Mouse (Mus musculus) neural tube, embryonic 14.5 days (tissue): Measurements from ENCODE around the gene Zfp467. TPM values are rescaled to one million over a fixed set of nuclear protein-coding genes. Genes with fewer than 3 reads are reported as not detected.

ENCODE experiments used
- ATAC-seq: fragments of 200-750 bp; cut with Nextera tagmentation; 2 replicates; pipeline ENCODE4 v1.8.0; 2017; ENCODE audit warnings: low read depth, mild to moderate bottlenecking, moderate TSS enrichment, moderate library complexity
- H3K27ac ChIP-seq: fragments of 300-500 bp; sonication (generic); 2 replicates; pipeline ENCODE4 v1.5.1; 2014; ENCODE audit warnings: low read depth, mild to moderate bottlenecking, control low read depth, low read length, moderate library complexity, mixed read lengths
- H3K27me3 ChIP-seq: fragments of 300-500 bp; sonication (generic); 2 replicates; pipeline ENCODE4 v1.6.1; 2014; ENCODE audit warnings: low read length; ENCODE audit not compliant: control insufficient read depth, insufficient read depth
- H3K36me3 ChIP-seq: fragments of 300-500 bp; sonication (generic); 2 replicates; pipeline ENCODE4 v1.6.1; 2014; ENCODE audit warnings: low read length, mixed read lengths; ENCODE audit not compliant: control insufficient read depth, insufficient read depth
- H3K4me1 ChIP-seq: fragments of 300-500 bp; sonication (generic); 2 replicates; pipeline ENCODE4 v1.6.1; 2014; ENCODE audit warnings: low read length; ENCODE audit not compliant: control insufficient read depth, insufficient read depth
- H3K4me2 ChIP-seq: fragments of 300-500 bp; sonication (generic); 2 replicates; pipeline ENCODE4 v1.6.1; 2014; ENCODE audit warnings: mild to moderate bottlenecking, low read depth, low read length, control low read depth
- H3K4me3 ChIP-seq: fragments of 300-500 bp; sonication (generic); 2 replicates; pipeline ENCODE4 v1.5.1; 2014; ENCODE audit warnings: low read depth, low read length, control low read depth, mixed read lengths
- H3K9ac ChIP-seq: fragments of 300-500 bp; sonication (generic); replicated peaks from 2 replicates; pipeline ENCODE4 v1.6.1; 2014; ENCODE audit warnings: low read depth, mild to moderate bottlenecking, control low read depth, low read length, mixed read lengths
- H3K9me3 ChIP-seq: fragments of 300-500 bp; sonication (generic); 2 replicates; pipeline ENCODE4 v1.6.1; 2016; ENCODE audit warnings: low read length; ENCODE audit not compliant: control insufficient read depth
- WGBS: fragments of 180-500 bp; shearing (Covaris S2); extraction: QIAGEN DNeasy Blood & Tissue Kit; methylation state at CpG from one replicate; pipeline ENCODE4 v1.1.7; 2014; 5-methylcytosine and 5-hydroxymethylcytosine counted together
- polyA plus RNA-seq: library from polyadenylated mRNA; unstranded; fragments of >200 nt; fragmentation: Nextera tagmentation; extraction: Ambion mirVana; gene quantifications from 2 replicates; pipeline ENCODE4 v1.2.1, GENCODE M21; 2014

Zfp467 gene
- 29.7 and 37.8 TPM in 2 replicates for polyA plus RNA-seq

DNA sequence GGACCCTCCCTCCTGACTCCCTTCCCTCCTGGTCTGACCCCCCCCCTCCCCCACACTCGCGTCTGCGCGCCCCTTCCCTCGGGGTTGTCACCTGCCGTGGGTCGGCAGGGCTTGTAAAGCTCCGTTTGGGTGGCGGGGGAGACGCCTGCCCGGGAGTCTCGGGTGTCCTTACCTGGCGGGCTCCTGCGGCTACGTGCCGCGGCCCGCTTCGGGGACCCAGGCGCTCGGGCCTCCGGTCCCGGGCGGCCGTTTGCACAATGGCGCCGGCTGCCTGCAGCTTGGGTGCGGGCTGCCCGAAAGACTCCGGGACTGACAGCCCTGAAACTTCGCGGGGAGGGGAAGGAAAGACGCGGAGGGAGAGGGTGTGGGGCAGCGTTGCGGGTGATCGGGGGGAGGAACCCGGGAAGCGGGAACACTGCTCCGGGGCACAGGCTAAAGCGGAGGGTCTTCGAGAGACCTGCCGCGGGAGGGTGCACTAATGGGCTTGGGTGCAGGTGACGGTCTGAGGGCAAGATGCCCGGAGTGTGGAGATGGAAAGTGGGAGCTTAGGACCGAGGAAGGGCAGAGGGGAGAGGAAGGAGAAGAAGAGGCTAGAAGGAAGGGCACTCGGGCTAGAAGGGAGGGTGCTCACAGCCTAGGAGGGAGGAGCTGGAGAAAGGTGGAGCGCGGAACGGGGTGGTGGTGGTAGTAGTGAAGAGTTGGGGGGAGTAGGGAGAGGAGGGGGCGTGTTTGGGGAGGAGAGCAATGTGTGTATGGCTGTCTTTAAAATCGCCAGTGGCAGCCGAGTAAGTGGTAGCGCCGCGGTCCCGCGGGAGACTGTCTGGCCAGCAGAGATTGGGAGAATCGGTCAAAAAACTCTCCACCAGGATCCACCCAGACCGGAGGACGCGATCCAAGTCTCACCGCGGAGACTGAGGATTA lies at the start of gene Zfp467:
TSS of gene Zfp467 (minus strand) at position 645 of the 921 bp plus-strand sequence.
- Histone ChIP-seq H3K27ac (peak within 1 kb of the TSS; percentile 81), H3K4me2 (peak within 1 kb of the TSS; percentile 80), H3K9me3 (no peaks in the 10 kb centered on the region), H3K27me3 (no peaks in the 10 kb centered on the region), H3K36me3 (no peaks in the 10 kb centered on the region), H3K4me1 (no peaks in the 10 kb centered on the region), H3K4me3 (peak within 1 kb of the TSS; percentile 70), H3K9ac (peak within 1 kb of the TSS; percentile 55)
- WGBS = under 1% methylated on average over 60 of the region's 65 CpGs
- ATAC-seq = peak; percentile 29

DNA sequence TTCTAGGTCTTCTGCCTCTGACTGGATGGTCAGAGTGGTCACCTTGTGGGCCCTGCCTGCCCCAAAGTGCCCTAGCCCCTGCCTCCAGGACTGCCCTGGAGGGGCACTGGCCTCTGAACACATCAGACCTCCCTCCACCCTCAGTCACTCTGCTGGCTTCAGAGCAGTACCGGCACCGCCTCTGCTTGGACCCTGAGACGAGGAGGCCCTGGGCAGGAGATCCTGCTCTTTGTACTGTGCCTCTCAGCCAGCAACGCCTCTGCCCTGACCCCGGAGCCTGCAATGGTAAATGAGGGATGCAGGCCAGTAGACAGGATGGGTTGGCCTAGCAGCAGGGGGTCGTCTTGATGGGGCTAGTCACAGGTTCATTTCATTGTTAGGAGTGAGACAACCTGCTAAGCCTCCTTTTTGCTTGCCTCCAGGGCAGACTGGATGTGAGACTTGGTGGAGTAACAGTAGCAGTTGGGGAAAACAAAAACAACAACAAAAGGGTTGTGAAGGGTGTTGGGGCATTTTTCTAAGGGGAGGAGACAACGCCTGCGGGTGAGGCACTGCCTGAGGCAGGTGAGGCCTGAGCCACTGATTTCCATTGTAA lies 47.6 kb upstream of the Zfp467 start:
- Histone ChIP-seq H3K27ac (no peak overlapping the region), H3K4me3 (no peak overlapping the region), H3K9ac (no peak overlapping the region), H3K36me3 (no peaks in the 10 kb centered on the region), H3K4me2 (no peak overlapping the region), H3K9me3 (no peaks in the 10 kb centered on the region), H3K4me1 (no peaks in the 10 kb centered on the region), H3K27me3 (no peaks in the 10 kb centered on the region)
- ATAC-seq = no peak
- WGBS = 7% methylated on average over 8 of the region's 8 CpGs

GRCm38 (mm10) chr6:48491361-48491760 lies 45.7 kb upstream of the Zfp467 start:
- no peaks in the 10 kb centered on the region for H3K4me1 ChIP-seq
- ATAC-seq = no peak
- H3K27ac ChIP-seq = no peak overlapping the region
- H3K4me3 ChIP-seq = no peak overlapping the region
- no peak overlapping the region for H3K9ac ChIP-seq
- H3K36me3 ChIP-seq = no peaks in the 10 kb centered on the region
- no peaks in the 10 kb centered on the region for H3K9me3 ChIP-seq
- 79% methylated on average over 9 of the region's 9 CpGs for WGBS
- H3K4me2 ChIP-seq = no peak overlapping the region
- H3K27me3 ChIP-seq = no peaks in the 10 kb centered on the region

DNA sequence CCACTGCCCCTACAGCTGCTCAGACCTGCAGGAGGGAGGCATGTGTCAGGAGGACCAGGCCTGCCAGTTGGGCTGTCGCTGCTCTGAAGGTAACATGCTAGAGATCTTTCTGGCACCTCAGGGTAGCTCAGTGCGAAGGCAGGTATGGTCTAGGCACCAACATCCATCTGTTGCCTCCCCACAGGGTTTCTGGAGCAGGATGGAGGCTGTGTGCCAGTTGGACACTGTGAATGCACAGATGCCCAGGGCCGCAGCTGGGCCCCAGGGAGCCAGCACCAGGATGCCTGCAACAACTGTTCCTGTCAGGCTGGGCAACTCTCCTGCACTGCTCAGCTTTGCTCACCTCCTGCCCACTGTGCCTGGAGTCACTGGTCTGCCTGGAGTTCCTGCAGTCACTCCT lies 44.1 kb upstream of the Zfp467 start:
- Histone ChIP-seq H3K36me3 (no peaks in the 10 kb centered on the region), H3K27me3 (no peaks in the 10 kb centered on the region), H3K9ac (no peak overlapping the region), H3K4me1 (no peaks in the 10 kb centered on the region), H3K4me2 (no peak overlapping the region), H3K9me3 (no peaks in the 10 kb centered on the region), H3K27ac (no peak overlapping the region), H3K4me3 (no peak overlapping the region)
- WGBS = 88% methylated on average over 3 of the region's 3 CpGs
- no peak for ATAC-seq

DNA sequence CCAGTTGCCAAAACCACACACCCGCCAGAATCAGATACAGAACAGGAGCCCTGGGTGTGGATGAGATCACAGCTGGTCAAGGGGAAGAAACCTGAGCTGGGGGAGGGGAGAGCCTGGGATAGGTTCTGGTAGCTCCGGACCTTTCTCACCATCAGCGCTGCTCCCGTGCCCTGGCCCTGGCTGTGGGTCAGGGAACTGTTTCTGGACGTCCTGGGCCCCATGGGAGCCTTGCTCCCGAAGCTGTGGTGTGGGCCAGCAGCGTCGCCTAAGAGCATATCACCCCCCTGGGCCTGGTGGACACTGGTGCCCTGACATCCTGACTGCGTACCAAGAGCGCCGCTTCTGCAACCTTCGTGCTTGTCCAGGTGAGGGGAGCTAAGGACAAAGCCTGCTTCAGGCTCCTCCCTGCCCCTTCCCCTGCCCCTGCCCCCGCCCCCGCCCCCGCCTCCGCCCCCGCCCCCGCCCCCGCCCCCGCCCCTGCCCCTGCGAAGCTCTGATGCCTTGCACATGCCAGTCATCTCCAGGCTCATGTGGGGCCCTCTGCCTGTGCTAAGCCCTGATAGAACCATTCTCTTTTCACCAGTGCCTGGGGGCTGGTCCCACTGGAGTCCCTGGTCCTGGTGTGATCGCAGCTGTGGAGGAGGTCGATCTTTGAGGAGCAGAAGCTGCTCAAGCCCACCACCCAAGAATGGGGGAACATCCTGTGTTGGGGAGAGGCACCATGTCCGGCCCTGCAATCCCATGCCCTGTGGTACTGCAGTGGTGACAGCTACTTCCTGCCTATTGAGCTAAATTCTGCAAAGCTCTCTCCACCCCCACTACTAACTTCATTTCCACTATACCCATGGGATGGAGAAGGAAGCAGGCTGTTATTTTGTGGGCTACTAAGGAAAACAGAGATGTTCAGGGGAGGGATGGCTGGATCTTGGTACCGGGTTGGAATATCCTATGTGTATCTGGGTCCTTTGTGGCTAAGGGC lies 42.4 kb upstream of the Zfp467 start:
- Histone ChIP-seq H3K27ac (no peak overlapping the region), H3K4me3 (no peak overlapping the region), H3K9me3 (no peaks in the 10 kb centered on the region), H3K36me3 (no peaks in the 10 kb centered on the region), H3K4me2 (peak overlapping the region; percentile 32; the same call in 1 of the 2 replicates), H3K4me1 (no peaks in the 10 kb centered on the region), H3K27me3 (no peaks in the 10 kb centered on the region), H3K9ac (0 out of 2 replicates have a peak overlapping the region, but pooled peaks have one; percentile 25)
- ATAC-seq = peak; percentile 40; the same call in 1 of the 2 replicates
- 19% methylated on average over 16 of the region's 25 CpGs for WGBS

GRCm38 (mm10) chr6:48482501-48482900 lies 36.9 kb upstream of the Zfp467 start:
- 65% methylated on average over 5 of the region's 5 CpGs for WGBS
- no peak for ATAC-seq
- Histone ChIP-seq H3K4me3 (no peak overlapping the region), H3K36me3 (no peaks in the 10 kb centered on the region), H3K9ac (no peak overlapping the region), H3K27ac (no peak overlapping the region), H3K27me3 (no peaks in the 10 kb centered on the region), H3K9me3 (no peaks in the 10 kb centered on the region), H3K4me1 (no peaks in the 10 kb centered on the region), H3K4me2 (no peak overlapping the region)

- 90% methylated on average over 4 of the region's 4 CpGs for WGBS
Measured at GRCm38 (mm10) chr6:48478446-48478845, 32.8 kb upstream of the Zfp467 start.

GRCm38 (mm10) chr6:48470739-48471138 lies 25.1 kb upstream of the Zfp467 start:
- Histone ChIP-seq H3K4me2 (no peak overlapping the region), H3K27me3 (no peaks in the 10 kb centered on the region), H3K4me3 (no peak overlapping the region), H3K36me3 (no peaks in the 10 kb centered on the region), H3K27ac (no peak overlapping the region), H3K4me1 (no peaks in the 10 kb centered on the region), H3K9me3 (no peaks in the 10 kb centered on the region), H3K9ac (no peak overlapping the region)
- ATAC-seq = no peak
- whole genome bisulfite sequencing = 89% methylated on average over 2 of the region's 2 CpGs

More at GRCm38 (mm10) chr6:48478446-48478845, 32.8 kb upstream of the Zfp467 start:
- Histone ChIP-seq H3K9ac (no peak overlapping the region), H3K9me3 (no peaks in the 10 kb centered on the region), H3K4me3 (no peak overlapping the region), H3K4me2 (no peak overlapping the region), H3K27ac (no peak overlapping the region), H3K27me3 (no peaks in the 10 kb centered on the region), H3K36me3 (no peaks in the 10 kb centered on the region), H3K4me1 (no peaks in the 10 kb centered on the region)
- ATAC-seq = no peak
